Mouse (Mus musculus): ENCODE data around the gene Mov10l1.

Gene Mov10l1

DNA sequence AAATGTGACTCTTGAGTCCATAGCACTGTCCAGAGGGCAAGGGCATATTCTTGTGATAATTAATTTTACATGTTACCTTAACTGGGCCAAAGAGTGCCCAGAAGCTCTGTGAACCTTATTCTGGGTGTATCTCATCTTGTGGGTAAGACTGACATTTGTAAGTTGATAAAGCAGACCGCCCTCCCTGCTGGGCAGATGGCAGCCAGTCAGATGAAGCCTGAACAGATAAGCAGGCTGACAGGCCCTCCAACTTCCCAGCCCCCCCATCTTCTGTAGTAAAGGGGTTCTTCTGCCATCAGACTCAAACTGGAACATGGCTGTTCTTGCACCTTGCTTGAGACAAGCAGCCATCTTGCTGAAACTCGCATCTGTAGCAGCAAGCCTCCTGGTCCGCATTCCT is 34.0 kb downstream of the Mov10l1 start:
- no peak for DNase-seq (ENCODE audit: low spot score in 2 of 2)

DNA sequence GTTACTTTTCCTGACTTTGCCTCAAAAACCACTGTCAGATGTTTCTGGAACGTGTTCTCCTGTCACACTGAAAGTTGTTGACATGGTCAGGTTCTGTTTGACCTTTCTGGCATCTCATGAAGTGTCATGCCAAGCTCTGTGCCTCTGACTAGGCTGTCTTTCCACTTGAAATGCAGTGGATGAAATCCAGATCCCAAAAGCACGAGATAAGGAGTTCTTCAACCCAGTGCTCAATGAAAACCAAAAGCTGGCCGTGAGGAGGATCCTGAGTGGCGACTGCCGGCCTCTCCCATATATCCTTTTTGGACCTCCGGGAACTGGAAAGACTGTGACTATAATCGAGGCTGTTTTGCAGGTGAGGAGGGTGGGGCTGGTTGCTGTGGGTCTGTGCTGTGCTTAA is 37.4 kb downstream of the Mov10l1 start:
- DNase-seq (ENCODE audit: low spot score in 2 of 2): no peak

GRCm38 (mm10) chr15:89020492-89020891 is 37.8 kb downstream of the Mov10l1 start:
- no peak for DNase-seq (ENCODE audit: low spot score in 2 of 2)

DNA sequence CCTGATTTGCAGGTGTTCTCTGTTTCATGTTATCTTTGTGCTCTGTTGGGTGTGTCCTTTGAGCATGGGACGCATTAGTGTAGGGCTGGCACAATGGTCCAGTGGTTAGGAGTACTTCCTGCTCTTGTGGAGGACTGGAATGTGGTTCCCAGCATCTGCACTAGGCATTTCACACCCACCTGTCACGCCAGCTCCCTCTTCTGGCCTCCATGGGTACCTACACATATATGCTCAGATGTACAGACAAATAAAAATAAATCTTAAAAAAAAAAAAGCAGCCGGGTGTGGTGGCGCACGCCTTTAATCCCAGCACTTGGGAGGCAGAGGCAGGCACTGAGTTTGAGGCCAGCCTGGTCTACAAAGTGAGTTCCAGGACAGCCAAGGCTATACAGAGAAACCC is 61.7 kb downstream of the Mov10l1 start:
- DNase-seq (ENCODE audit: low spot score in 2 of 2): no peak

DNA sequence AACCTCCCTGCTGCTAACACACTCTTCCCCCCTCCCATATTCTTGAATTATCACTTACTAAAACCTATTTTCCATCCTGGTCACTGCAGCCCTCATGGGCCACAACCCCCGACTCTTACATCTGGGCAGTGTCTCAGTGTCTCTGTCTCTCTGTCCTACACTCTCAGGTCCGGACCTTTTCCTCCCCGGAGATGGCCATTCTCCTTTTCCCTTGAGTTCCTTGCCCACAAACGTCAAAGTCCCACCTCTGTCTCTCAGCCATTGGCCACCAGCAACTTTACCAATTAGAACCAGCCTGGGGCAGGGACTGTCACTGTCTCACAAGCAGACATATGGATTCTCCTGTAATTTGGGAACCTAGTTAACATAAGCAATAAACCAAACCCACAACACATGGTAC is 63.6 kb downstream of the Mov10l1 start:
- no peak for DNase-seq (ENCODE audit: low spot score in 2 of 2)

GRCm38 (mm10) chr15:89054666-89055065 is 72.0 kb downstream of the Mov10l1 start:
- no peak for DNase-seq (ENCODE audit: low spot score in 2 of 2)

- no peak for DNase-seq (ENCODE audit: low spot score in 2 of 2)
These were observed 76.0 kb downstream of the Mov10l1 start for GRCm38 (mm10) chr15:89058736-89059135.

- no peak for DNase-seq (ENCODE audit: low spot score in 2 of 2)
These were observed 76.6 kb downstream of the Mov10l1 start, which contains the start of gene Panx2 for GRCm38 (mm10) chr15:89059161-89059931. Gene Panx2, plus strand, starts transcription at chr15:89059734.

DNA sequence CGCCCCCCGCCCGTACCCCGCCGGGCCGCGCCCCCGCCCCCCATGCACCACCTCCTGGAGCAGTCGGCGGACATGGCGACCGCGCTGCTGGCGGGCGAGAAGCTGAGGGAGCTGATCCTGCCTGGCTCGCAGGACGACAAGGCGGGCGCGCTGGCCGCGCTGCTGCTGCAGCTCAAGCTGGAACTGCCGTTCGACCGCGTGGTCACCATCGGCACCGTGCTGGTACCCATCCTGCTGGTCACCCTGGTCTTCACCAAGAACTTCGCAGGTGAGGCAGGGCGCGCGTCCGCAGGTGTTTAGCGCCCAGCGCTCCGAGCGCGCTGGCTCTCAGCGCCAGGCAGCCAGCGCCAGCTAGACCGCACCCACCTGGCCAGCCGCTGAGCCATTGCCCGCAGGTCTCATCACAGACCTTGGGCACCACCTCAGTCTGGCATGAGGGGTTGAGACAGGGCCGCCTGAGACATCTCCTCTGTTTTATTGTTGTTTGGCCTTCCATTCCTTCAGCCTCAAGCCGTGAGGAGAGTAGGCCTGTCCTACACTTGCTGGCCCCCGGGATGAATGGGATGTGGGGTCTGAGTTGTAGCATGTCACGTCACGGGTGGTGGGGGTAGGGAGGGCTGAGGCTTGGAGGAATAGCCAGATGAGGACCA is 77.4 kb downstream of the Mov10l1 start:
- no peak for DNase-seq (ENCODE audit: low spot score in 2 of 2)

DNA sequence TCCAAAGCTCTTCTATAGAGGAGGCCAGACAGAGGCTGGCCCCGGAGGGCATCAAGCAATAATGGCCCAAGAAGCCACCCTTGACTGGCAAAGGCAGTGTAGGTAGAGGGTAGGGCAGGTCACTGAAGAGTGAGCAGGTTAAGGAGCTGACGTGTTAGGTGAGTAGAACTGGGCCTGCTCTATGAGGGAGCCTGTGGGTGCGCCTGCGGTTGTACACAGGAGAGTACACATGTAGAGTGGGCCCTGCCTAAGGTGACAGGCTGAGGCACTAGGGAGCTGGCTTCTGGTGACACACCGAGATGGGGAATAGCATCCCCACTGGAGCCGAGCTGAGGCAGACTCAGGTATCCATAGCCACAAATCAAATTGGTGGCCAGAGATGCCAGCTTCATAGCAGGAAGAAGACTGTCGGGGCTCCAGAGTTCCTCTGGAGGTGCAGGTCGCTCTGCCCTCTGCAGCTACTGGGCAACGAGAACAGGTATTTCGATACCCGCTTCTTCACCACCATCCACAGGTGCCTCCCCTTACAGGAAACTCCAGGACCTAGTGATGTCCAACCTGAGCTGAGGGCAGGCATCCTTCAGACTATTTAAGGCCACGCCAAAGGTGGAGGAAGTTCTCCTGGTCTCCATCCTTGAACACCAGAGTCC is 78.2 kb downstream of the Mov10l1 start:
- DNase-seq (ENCODE audit: low spot score in 2 of 2): no peak

DNA sequence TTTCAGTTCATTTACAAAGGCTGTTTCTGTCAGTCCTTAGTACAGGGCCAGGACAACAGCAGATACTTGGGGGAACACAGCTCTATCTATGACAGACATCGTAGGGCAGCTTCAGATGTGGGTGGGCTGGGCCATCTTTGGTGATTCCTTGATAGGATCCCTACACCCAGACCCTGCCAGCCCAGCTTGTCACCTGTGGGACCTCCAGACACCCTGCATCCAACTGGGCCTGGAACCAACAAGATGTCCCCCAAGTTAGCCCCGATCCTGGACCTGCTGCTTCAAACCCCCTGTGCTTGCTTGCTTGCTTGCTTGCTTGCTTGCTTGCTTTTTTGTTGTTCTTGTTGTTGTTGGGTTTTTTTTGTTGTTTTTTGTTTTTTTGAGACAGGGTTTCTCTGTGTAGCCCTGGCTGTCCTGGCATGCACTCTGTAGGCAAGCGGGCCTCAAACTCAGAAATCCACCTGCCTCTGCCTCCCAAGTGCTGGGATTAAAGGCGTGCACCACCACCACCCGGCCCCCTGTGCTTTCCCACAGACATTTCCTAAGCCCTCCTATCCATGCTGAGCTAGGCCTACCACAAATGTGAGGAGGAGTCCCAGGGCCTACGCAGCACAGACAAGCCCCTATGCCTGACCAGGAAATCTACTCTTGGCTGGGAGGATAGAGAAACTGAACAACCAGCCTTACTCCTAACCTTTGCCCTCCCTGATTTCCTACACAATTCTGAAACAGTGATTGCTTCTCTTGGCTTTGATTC is 79.2 kb downstream of the Mov10l1 start:
- no peak for DNase-seq (ENCODE audit: low spot score in 2 of 2)

GRCm38 (mm10) chr15:89062518-89062910 is 79.8 kb downstream of the Mov10l1 start:
- DNase-seq (ENCODE audit: low spot score in 2 of 2): no peak

GRCm38 (mm10) chr15:89063001-89063400 is 80.3 kb downstream of the Mov10l1 start:
- DNase-seq (ENCODE audit: low spot score in 2 of 2): no peak

DNA sequence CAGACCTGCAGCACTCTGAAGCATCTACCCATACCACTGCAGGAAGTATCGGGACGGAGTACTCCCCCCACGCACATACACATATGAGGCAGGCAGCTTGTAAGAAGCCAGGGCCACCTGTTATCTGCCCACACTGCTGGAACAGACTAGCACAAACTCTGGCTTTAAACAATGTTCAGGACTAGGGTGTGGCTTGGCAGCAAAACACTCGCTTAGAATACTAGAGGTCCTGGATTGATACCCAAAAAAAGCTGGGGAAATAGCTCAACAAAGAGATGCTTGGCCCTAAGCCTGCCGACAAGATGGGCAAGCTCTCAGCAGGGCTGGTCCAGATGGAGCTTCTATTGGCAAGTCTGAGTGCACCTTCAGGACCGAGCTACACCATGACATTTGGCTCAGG is 80.8 kb downstream of the Mov10l1 start:
- no peak for DNase-seq (ENCODE audit: low spot score in 2 of 2)

- no peak for DNase-seq (ENCODE audit: low spot score in 2 of 2)
These were observed 82.2 kb downstream of the Mov10l1 start for GRCm38 (mm10) chr15:89064891-89065290.

DNA sequence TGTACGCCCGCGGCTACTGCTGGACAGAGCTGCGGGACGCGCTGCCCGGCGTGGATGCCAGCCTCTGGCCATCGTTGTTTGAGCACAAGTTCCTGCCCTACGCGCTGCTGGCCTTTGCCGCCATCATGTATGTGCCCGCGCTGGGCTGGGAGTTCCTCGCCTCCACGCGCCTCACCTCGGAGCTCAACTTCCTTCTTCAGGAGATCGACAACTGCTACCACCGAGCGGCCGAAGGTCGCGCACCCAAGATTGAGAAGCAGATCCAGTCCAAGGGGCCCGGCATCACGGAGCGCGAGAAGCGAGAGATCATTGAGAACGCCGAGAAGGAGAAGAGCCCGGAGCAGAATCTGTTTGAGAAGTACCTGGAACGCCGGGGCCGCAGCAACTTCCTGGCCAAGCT is 84.9 kb downstream of the Mov10l1 start:
- DNase-seq (ENCODE audit: low spot score in 2 of 2): no peak

GRCm38 (mm10) chr15:89068226-89068625 is 85.5 kb downstream of the Mov10l1 start:
- DNase-seq (ENCODE audit: low spot score in 2 of 2): no peak

DNA sequence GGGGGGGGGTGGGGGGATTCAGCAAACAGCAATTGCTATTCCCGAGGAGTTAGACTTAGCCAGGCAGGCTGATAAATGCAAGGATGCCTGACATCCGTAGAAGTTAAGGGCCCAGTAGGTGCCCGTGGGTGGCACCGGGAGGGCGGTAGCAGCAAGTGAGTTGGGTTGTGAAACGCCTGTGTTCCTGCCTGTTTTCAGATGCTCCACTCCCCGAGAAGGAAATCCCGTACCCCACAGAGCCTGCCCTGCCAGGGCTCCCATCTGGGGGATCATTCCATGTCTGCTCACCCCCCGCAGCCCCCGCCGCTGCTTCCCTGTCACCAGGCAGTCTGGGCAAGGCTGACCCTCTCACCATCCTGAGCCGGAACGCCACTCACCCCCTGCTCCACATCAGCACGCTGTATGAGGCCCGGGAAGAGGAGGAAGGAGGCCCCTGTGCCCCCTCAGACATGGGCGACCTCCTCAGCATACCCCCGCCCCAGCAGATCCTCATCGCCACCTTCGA is 86.7 kb downstream of the Mov10l1 start:
- DNase-seq (ENCODE audit: low spot score in 2 of 2): no peak

DNA sequence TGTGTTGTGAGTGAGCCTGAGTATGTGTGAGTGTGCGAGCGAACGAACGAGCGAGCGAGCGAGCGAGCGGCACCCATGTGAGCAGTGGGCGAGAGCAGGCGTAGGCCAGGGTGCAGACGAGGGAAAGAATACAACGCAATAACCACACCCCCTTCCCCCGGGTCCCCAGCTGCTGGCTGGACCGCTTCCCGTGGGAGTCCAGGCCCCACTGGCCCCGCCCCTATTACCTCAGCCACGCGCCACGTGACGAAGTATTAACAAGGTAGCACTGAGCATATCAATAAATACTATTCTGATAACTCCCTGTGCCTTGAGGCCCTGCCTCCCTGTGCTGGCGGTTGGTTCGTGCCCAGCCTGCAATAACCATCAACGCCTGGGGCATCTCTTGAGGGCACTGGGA is 87.9 kb downstream of the Mov10l1 start:
- no peak for DNase-seq (ENCODE audit: low spot score in 2 of 2)

- DNase-seq (ENCODE audit: low spot score in 2 of 2): no peak
These were observed 91.4 kb downstream of the Mov10l1 start for GRCm38 (mm10) chr15:89073993-89074603.

Data from spleen, postnatal 14 days (tissue).